Mouse (Mus musculus) small intestine, adult 2 months (tissue): ENCODE measurements around the gene Tpo.

Experiments used
- CTCF ChIP-seq: fragments of 200-500 bp; IDR thresholded peaks from 2 replicates; pipeline ENCODE4 v1.5.1; 2012; ENCODE audit warnings: low read depth, mild to moderate bottlenecking, control low read depth, inconsistent platforms, low read length, moderate library complexity, mixed read lengths; ENCODE audit not compliant: insufficient replicate concordance, insufficient read length; ENCODE audit errors: extremely low read depth
- POLR2A ChIP-seq: fragments of 200-500 bp; IDR thresholded peaks from 2 replicates; pipeline ENCODE4 v1.6.1; 2012; ENCODE audit warnings: low read depth, mild to moderate bottlenecking, control low read depth, inconsistent platforms, low read length, moderate library complexity

GRCm38 (mm10) chr12:30159788-30160187 lies 27.4 kb upstream of the Tpo start:
- TF ChIP-seq CTCF: no peak
- TF ChIP-seq POLR2A: no peak
